Mouse (Mus musculus): ENCODE measurements around the gene Wsb1. TPM values are rescaled to one million over a fixed set of nuclear protein-coding genes. Genes with fewer than 3 reads are reported as not detected.

The Wsb1 gene
- total and polyA plus RNA-seq, 3 experiments = 84.1 to 129 (median 104) TPM

DNA sequence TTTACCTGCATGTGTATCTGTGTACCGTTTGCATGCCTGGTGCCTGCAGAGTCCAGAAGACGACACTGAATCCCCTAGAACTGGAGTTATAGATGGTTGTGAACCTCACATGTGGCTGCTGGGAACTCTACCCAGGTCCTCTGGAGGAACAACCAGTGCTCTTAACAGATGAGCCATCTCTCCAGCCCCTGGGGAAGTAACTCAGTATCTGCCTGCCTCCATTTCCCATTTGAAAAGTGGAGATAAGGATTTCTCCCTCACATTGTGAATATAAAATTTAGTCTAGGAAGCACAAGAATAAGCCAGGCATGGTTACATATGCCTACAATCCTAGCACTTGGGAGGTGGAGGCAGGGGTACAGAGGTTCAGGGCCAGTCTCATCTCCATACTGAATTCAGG is 64.2 kb downstream of the Wsb1 start:
- DNase-seq (ENCODE audit: extremely low read depth) = no peak
- Histone ChIP-seq H3K9ac (ENCODE audit: insufficient read depth, low read depth) (no peak overlapping the region), H3K4me2 (ENCODE audit: insufficient read depth, low read depth, poor library complexity, severe bottlenecking) (no peak overlapping the region), H3K4me3 (replicated peaks in 1 of 3; ENCODE audit: low read depth in 2 of 3, low read length in 2 of 3, poor library complexity in 1 of 3) (no peak overlapping the region), H3K27me3 (replicated peaks) (no peaks in the 10 kb centered on the region), H3K79me2 (replicated peaks; ENCODE audit: control insufficient read depth, extremely low read depth, insufficient read depth, poor library complexity, severe bottlenecking) (no peaks in the 10 kb centered on the region), H3K9me3 (replicated peaks; ENCODE audit: low read length) (peaks cover 12% of the 10 kb centered on the region), H3K4me1 (ENCODE audit: control insufficient read depth in 1 of 2, insufficient read depth in 2 of 2) (peaks cover 12 to 15% of the 10 kb centered on the region in 2 experiments), H3K27ac (ENCODE audit: insufficient read depth, low read depth) (no peak overlapping the region), H3K36me3 (replicated peaks in 1 of 2; ENCODE audit: control insufficient read depth in 1 of 2, insufficient read depth in 1 of 2, low read length in 1 of 2) (peaks cover 0 to 3% of the 10 kb centered on the region in 2 experiments)
- in situ Hi-C loops (cut with MboI; ENCODE audit: low pct_ligation_motif_present, low pct_unique_long_range_greater_than_20kb, low sequenced_read_pairs) (loop anchor here (10.0 kb wide), 1 partner anchor 45 kb away; the partner anchor contains the start of gene Ksr1), dilution Hi-C loops (cut with MboI; ENCODE audit: extremely low pct_ligation_motif_present, extremely low pct_unique_long_range_greater_than_20kb, low sequenced_read_pairs) (no loop called here)
- no peak for TF ChIP-seq ZKSCAN1 (IDR thresholded peaks at IDR 0.05; ENCODE audit: borderline replicate concordance, low read depth, low read length)
- no peak for TF ChIP-seq HCFC1 (IDR thresholded peaks at IDR 0.05; ENCODE audit: low read depth, low read length)

Other genes starting within 250 kb of the Wsb1 start
- gene Ksr1, start 108.3 kb downstream of the Wsb1 start, total RNA-seq (2012; rRNA removed) = 63.8 and 73.1 TPM in 2 replicates
- 21.3 and 22.5 TPM in 2 replicates for gene Ksr1, start 108.3 kb downstream of the Wsb1 start, total RNA-seq (2014; rRNA removed)
- 48.9 and 61.2 TPM in 2 replicates for gene Ksr1, start 108.3 kb downstream of the Wsb1 start, polyA plus RNA-seq (2012; ENCODE audit: insufficient read length, low read depth)
- not detected in 2 replicates for gene Gm9964, start 42.2 kb upstream of the Wsb1 start, total RNA-seq (2012; rRNA removed)
- gene Gm9964, start 42.2 kb upstream of the Wsb1 start, total RNA-seq (2014; rRNA removed) = not detected in 2 replicates
- not detected in 2 replicates for gene Gm9964, start 42.2 kb upstream of the Wsb1 start, polyA plus RNA-seq (2012; ENCODE audit: insufficient read length, low read depth)
- 11.2 and 12.4 TPM in 2 replicates for gene Nf1, start 85.0 kb upstream of the Wsb1 start, total RNA-seq (2012; rRNA removed)
- gene Nf1, start 85.0 kb upstream of the Wsb1 start, total RNA-seq (2014; rRNA removed) = 7.3 and 8.2 TPM in 2 replicates
- gene Nf1, start 85.0 kb upstream of the Wsb1 start, polyA plus RNA-seq (2012; ENCODE audit: insufficient read length, low read depth) = 15.2 and 19.5 TPM in 2 replicates
- 0.13 TPM in 2 replicates for gene Omg, start 249.4 kb upstream of the Wsb1 start, total RNA-seq (2012; rRNA removed)
- gene Omg, start 249.4 kb upstream of the Wsb1 start, total RNA-seq (2014; rRNA removed) = 0.09 TPM in 1 of 2 replicates, not detected in the other
- gene Omg, start 249.4 kb upstream of the Wsb1 start, polyA plus RNA-seq (2012; ENCODE audit: insufficient read length, low read depth) = 0.17 TPM in 1 of 2 replicates, not detected in the other